ENCODE assay signal across 22 mouse cellular contexts in genomic region chr2:104854836-104855235, GRCm38 (mm10). TPM values are rescaled to one million over a fixed set of nuclear protein-coding genes. Genes with fewer than 3 reads are reported as not detected.
DNase-seq lines count a peak whose midpoint lies in the region; ATAC-seq and TF ChIP-seq lines count a peak whose summit lies in the region.
"Had no signal": no experiment of that assay in that cellular context is flagged by ENCODE, and none has a peak within 500 bp of the region (broad histone marks: within the 10 kb centered on the region; RNA-seq: fewer than 3 reads in every experiment).

No protein-coding gene starts in this region.

- WGBS in midbrain, embryonic 11.5 days = 90% methylated on average over 1 of the region's 1 CpGs
- 69% methylated on average over 1 of the region's 1 CpGs for WGBS in midbrain, embryonic 13.5 days
- 81% methylated on average over 1 of the region's 1 CpGs for WGBS in hindbrain, embryonic 11.5 days

- H3K36me3 ChIP-seq in midbrain, embryonic 11.5 days (ENCODE audit: control insufficient read depth, insufficient read depth, low read length) = no peaks in the 10 kb centered on the region
- H3K36me3 ChIP-seq in midbrain, embryonic 13.5 days = no peaks in the 10 kb centered on the region
- H3K36me3 ChIP-seq in ES-E14 (ENCODE audit: control insufficient read depth, insufficient read depth, low read length, poor library complexity, severe bottlenecking) = no peaks in the 10 kb centered on the region
- H3K36me3 ChIP-seq in myocyte (ENCODE audit: control insufficient read depth, insufficient read depth) = no peaks in the 10 kb centered on the region
- H3K36me3 ChIP-seq in hindbrain, embryonic 11.5 days (ENCODE audit: control insufficient read depth, insufficient read depth, low read length) = no peaks in the 10 kb centered on the region
- H3K36me3 ChIP-seq: embryonic facial prominence, embryonic 10.5 days; embryonic facial prominence, embryonic 12.5 days; forebrain, embryonic 15.5 days had no signal

- H3K79me2 ChIP-seq in myocyte (ENCODE audit: control insufficient read depth, insufficient read depth) = no peaks in the 10 kb centered on the region

- H3ac ChIP-seq in myocyte (ENCODE audit: control insufficient read depth, insufficient read length) = no peak overlapping the region

- H3K4me2 ChIP-seq in midbrain, embryonic 11.5 days = no peak overlapping the region
- no peak overlapping the region for H3K4me2 ChIP-seq in midbrain, embryonic 13.5 days (replicated peaks)
- H3K4me2 ChIP-seq in myocyte (ENCODE audit: low read depth) = peak overlapping the region; percentile 54
- no peak overlapping the region for H3K4me2 ChIP-seq in hindbrain, embryonic 11.5 days (replicated peaks; ENCODE audit: low read depth, low read length)
- H3K4me2 ChIP-seq: embryonic facial prominence, embryonic 12.5 days; forebrain, embryonic 13.5 days; forebrain, embryonic 15.5 days had no signal

- DNase-seq in midbrain, embryonic 11.5 days (ENCODE audit: low spot score, missing footprints) = peak; percentile 12
- DNase-seq in 3T3-L1 (ENCODE audit: low read depth, low spot score) (peak; percentile 75), ES-E14 (ENCODE audit: low read depth, low spot score) (no peak)
- no peak for DNase-seq in hindbrain, embryonic 11.5 days (ENCODE audit: low spot score)
- no peak for DNase-seq in right cerebral cortex, postnatal 25 days
- DNase-seq: adrenal gland, adult 8-10 months; adrenal gland, postnatal 14 days; cerebellum, adult 11-12 months; cerebellum, adult 2 months; cerebellum, adult 9-10 months; cerebellum, postnatal 10 days; cerebellum, postnatal 25 days; forebrain, postnatal 0 days had no signal

- no peak for TF ChIP-seq POLR2A in myocyte (IDR thresholded peaks at IDR 0.05; ENCODE audit: insufficient read length, low read depth)

- H3K9me3 ChIP-seq in midbrain, embryonic 11.5 days (ENCODE audit: control insufficient read depth, low read length) = no peaks in the 10 kb centered on the region
- H3K9me3 ChIP-seq in midbrain, embryonic 13.5 days = no peaks in the 10 kb centered on the region
- no peaks in the 10 kb centered on the region for H3K9me3 ChIP-seq in ES-E14 (ENCODE audit: control insufficient read depth, insufficient read depth, low read depth, low read length)
- H3K9me3 ChIP-seq in hindbrain, embryonic 11.5 days (ENCODE audit: control insufficient read depth, low read length) = no peaks in the 10 kb centered on the region
- H3K9me3 ChIP-seq: embryonic facial prominence, embryonic 10.5 days; embryonic facial prominence, embryonic 12.5 days; forebrain, embryonic 13.5 days; forebrain, embryonic 15.5 days had no signal

- H3K9ac ChIP-seq in midbrain, embryonic 11.5 days (ENCODE audit: low read length) = no peak overlapping the region
- no peak overlapping the region for H3K9ac ChIP-seq in midbrain, embryonic 13.5 days (replicated peaks)
- H3K9ac ChIP-seq in ES-E14 (ENCODE audit: insufficient read depth, low read depth, low read length, poor library complexity, severe bottlenecking) = no peak overlapping the region
- H3K9ac ChIP-seq in hindbrain, embryonic 11.5 days (ENCODE audit: low read depth, low read length) = no peak overlapping the region
- H3K9ac ChIP-seq: embryonic facial prominence, embryonic 12.5 days; forebrain, embryonic 13.5 days; forebrain, embryonic 15.5 days; forebrain, postnatal 0 days had no signal

- no peaks in the 10 kb centered on the region for H3K4me1 ChIP-seq in midbrain, embryonic 11.5 days (ENCODE audit: control insufficient read depth, insufficient read depth, low read length)
- H3K4me1 ChIP-seq in midbrain, embryonic 13.5 days (replicated peaks) = peaks cover 3% of the 10 kb centered on the region; the same call in 1 of the 2 replicates
- peaks cover 13 to 15% of the 10 kb centered on the region in 2 experiments for H3K4me1 ChIP-seq in ES-E14 (ENCODE audit: control insufficient read depth in 2 of 2, insufficient read depth in 2 of 2, low read length in 2 of 2, poor library complexity in 1 of 2)
- no peaks in the 10 kb centered on the region for H3K4me1 ChIP-seq in hindbrain, embryonic 11.5 days (replicated peaks; ENCODE audit: control insufficient read depth, insufficient read depth, low read length)
- H3K4me1 ChIP-seq: embryonic facial prominence, embryonic 12.5 days had no signal

- H3K27me3 ChIP-seq in midbrain, embryonic 11.5 days (ENCODE audit: control insufficient read depth, insufficient read depth, low read length) = no peaks in the 10 kb centered on the region
- H3K27me3 ChIP-seq in midbrain, embryonic 13.5 days = peaks cover 22% of the 10 kb centered on the region
- H3K27me3 ChIP-seq in myocyte (ENCODE audit: control insufficient read depth, insufficient read depth, insufficient read length) = no peaks in the 10 kb centered on the region
- H3K27me3 ChIP-seq in hindbrain, embryonic 11.5 days (ENCODE audit: control insufficient read depth, insufficient read depth, low read length) = peaks cover 3% of the 10 kb centered on the region; the same call in 1 of the 2 replicates
- H3K27me3 ChIP-seq: embryonic facial prominence, embryonic 12.5 days; Patski had no signal

- no peak overlapping the region for H3K4me3 ChIP-seq in midbrain, embryonic 11.5 days (ENCODE audit: low read depth, low read length)
- no peak overlapping the region for H3K4me3 ChIP-seq in midbrain, embryonic 13.5 days (replicated peaks)
- H3K4me3 ChIP-seq in ES-E14 (ENCODE audit: insufficient read depth in 1 of 2, low read depth in 1 of 2, low read length in 2 of 2, poor library complexity in 1 of 2, severe bottlenecking in 1 of 2) (no peak overlapping the region), myocyte (no peak overlapping the region)
- no peak overlapping the region for H3K4me3 ChIP-seq in hindbrain, embryonic 11.5 days (ENCODE audit: low read depth, low read length)
- H3K4me3 ChIP-seq: embryonic facial prominence, embryonic 10.5 days; embryonic facial prominence, embryonic 12.5 days; forebrain, embryonic 13.5 days; forebrain, embryonic 15.5 days had no signal

- H3K27ac ChIP-seq in midbrain, embryonic 11.5 days (ENCODE audit: low read depth, low read length) = no peak overlapping the region
- H3K27ac ChIP-seq in midbrain, embryonic 13.5 days = no peak overlapping the region
- no peak overlapping the region for H3K27ac ChIP-seq in ES-E14 (ENCODE audit: insufficient read depth, low read depth, low read length, poor library complexity, severe bottlenecking)
- H3K27ac ChIP-seq in hindbrain, embryonic 11.5 days (ENCODE audit: low read depth, low read length) = no peak overlapping the region
- H3K27ac ChIP-seq: embryonic facial prominence, embryonic 10.5 days; embryonic facial prominence, embryonic 12.5 days; forebrain, embryonic 13.5 days; forebrain, embryonic 15.5 days had no signal

- in situ Hi-C loops in ES-E14 (cut with MboI; ENCODE audit: low sequenced_read_pairs in 2 of 2, unreplicated experiment in 2 of 2) = no loop called here

- ATAC-seq in midbrain, embryonic 11.5 days (ENCODE audit: low FRiP score) = no peak
- no peak for ATAC-seq in midbrain, embryonic 13.5 days
- ATAC-seq in hindbrain, embryonic 11.5 days (ENCODE audit: low FRiP score) = no peak
- ATAC-seq: activated CD4-positive, CD25-positive, alpha-beta regulatory T cell, adult 4 months; forebrain, embryonic 13.5 days; forebrain, embryonic 15.5 days; forebrain, postnatal 0 days; Patski had no signal

TF ChIP-seq in ES-E14, 5 proteins besides CTCF, POLR2A, EP300 and RAD21:
- no peak for TF ChIP-seq HCFC1 (IDR thresholded peaks at IDR 0.05; ENCODE audit: borderline replicate concordance, insufficient read depth, low read length)
- no peak for TF ChIP-seq MAFK (IDR thresholded peaks at IDR 0.05; ENCODE audit: insufficient read depth, low read depth, low read length)
- no peak for TF ChIP-seq ZC3H11A (IDR thresholded peaks at IDR 0.05; ENCODE audit: borderline replicate concordance, low read depth, low read length)
- peak; percentile 78; the same call in 1 of the 2 replicates for TF ChIP-seq ZNF384 (IDR thresholded peaks at IDR 0.05; ENCODE audit: low read depth, low read length)
- no peak for TF ChIP-seq CHD2 (IDR thresholded peaks at IDR 0.05; ENCODE audit: low read depth, low read length)

TF ChIP-seq in myocyte, 11 proteins besides CTCF, POLR2A, EP300 and RAD21 (continues in another document):
- TF ChIP-seq MYOG (IDR thresholded peaks at IDR 0.05; ENCODE audit: control insufficient read depth in 1 of 3, insufficient read depth in 1 of 3, insufficient read length in 2 of 3, low read depth in 2 of 3) (no peak), POLR2AphosphoS2 (IDR thresholded peaks at IDR 0.05; ENCODE audit: insufficient read length, low read depth) (no peak), TCF3 (IDR thresholded peaks at IDR 0.05; ENCODE audit: insufficient read length, low read depth) (no peak), REST (IDR thresholded peaks at IDR 0.05; ENCODE audit: insufficient read depth, insufficient read length) (no peak), CEBPB (IDR thresholded peaks at IDR 0.05; ENCODE audit: insufficient read depth, poor library complexity, severe bottlenecking) (no peak), MAX (IDR thresholded peaks at IDR 0.05; ENCODE audit: low read depth) (no peak), SRF (IDR thresholded peaks at IDR 0.05; ENCODE audit: control insufficient read depth, insufficient read length, low read depth) (no peak), MYOD1 (IDR thresholded peaks at IDR 0.05; ENCODE audit: control insufficient read depth in 1 of 3, insufficient read length in 2 of 3, low read depth in 2 of 3) (no peak), USF1 (IDR thresholded peaks at IDR 0.05; ENCODE audit: low read depth) (no peak), TCF12 (IDR thresholded peaks at IDR 0.05; ENCODE audit: insufficient read depth, poor library complexity, severe bottlenecking) (no peak)

RNA-seq across cellular contexts. Expression of gene Prrg4, which starts 5.2 kb away (rescaled TPM):
- 0.22 and 0.37 TPM in 2 replicates for polyA plus RNA-seq in midbrain, embryonic 11.5 days (2014; fragmentation: Nextera tagmentation; extraction: Ambion mirVana)
- 0.15 and 0.42 TPM in 2 replicates for polyA plus RNA-seq in midbrain, embryonic 13.5 days (2015; fragmentation: Nextera tagmentation; extraction: Ambion mirVana)
- total RNA-seq in ES-E14 (2012; rRNA removed) = 45.4 and 61.6 TPM in 2 replicates
- 0.48 TPM for polyA plus RNA-seq in myocyte (2012; fragmentation: generic; extraction: Trizol)
- polyA plus RNA-seq in hindbrain, embryonic 11.5 days (2014; fragmentation: Nextera tagmentation; extraction: Ambion mirVana) = 0.39 and 1.4 TPM in 2 replicates
- total RNA-seq: MEL had no signal

RNA-seq across cellular contexts. Expression of gene Ccdc73, which starts 12.8 kb away (rescaled TPM):
- 6.2 and 10.3 TPM in 2 replicates for polyA plus RNA-seq in midbrain, embryonic 11.5 days (2014; fragmentation: Nextera tagmentation; extraction: Ambion mirVana)
- 7.8 and 11.5 TPM in 2 replicates for polyA plus RNA-seq in midbrain, embryonic 13.5 days (2015; fragmentation: Nextera tagmentation; extraction: Ambion mirVana)
- 2.1 and 3.5 TPM in 2 replicates for total RNA-seq in ES-E14 (2012; rRNA removed)
- 0.18 TPM for polyA plus RNA-seq in myocyte (2012; fragmentation: generic; extraction: Trizol)
- polyA plus RNA-seq in hindbrain, embryonic 11.5 days (2014; fragmentation: Nextera tagmentation; extraction: Ambion mirVana) = 5.8 and 7.6 TPM in 2 replicates
- total RNA-seq: forebrain, postnatal 0 days had no signal

RNA-seq across cellular contexts. Expression of gene Qser1, which starts 38.3 kb away (rescaled TPM):
- 15.2 and 18.1 TPM in 2 replicates for polyA plus RNA-seq in midbrain, embryonic 11.5 days (2014; fragmentation: Nextera tagmentation; extraction: Ambion mirVana)
- 8.8 and 9.0 TPM in 2 replicates for polyA plus RNA-seq in midbrain, embryonic 13.5 days (2015; fragmentation: Nextera tagmentation; extraction: Ambion mirVana)
- total RNA-seq in ES-E14 (2012; rRNA removed) = 20.7 and 23.2 TPM in 2 replicates
- 4.1 TPM for polyA plus RNA-seq in myocyte (2012; fragmentation: generic; extraction: Trizol)
- 14.1 and 19.6 TPM in 2 replicates for polyA plus RNA-seq in hindbrain, embryonic 11.5 days (2014; fragmentation: Nextera tagmentation; extraction: Ambion mirVana)

Comparison
In these comparisons a context has a peak if more than half of its experiments do, and no peak if none do; other contexts are left out.
1. DNase-seq: peak in midbrain, embryonic 11.5 days (single experiment) and 3T3-L1 (single experiment); none in ES-E14 (single experiment), hindbrain, embryonic 11.5 days (single experiment) and right cerebral cortex, postnatal 25 days (single experiment).